Mouse (Mus musculus) ES-E14 (cell line): ENCODE measurements at regions not wholly inside any gene's neighbourhood (a gene's known extent, or its start where the extent isn't known, plus 50 kb on each side); places are given as distances from the start of the nearest gene placed in this dataset.

Experiments
- MAFK ChIP-seq: IDR thresholded peaks from 2 replicates; pipeline ENCODE4 v1.6.1; 2014; ENCODE audit warnings: mild to moderate bottlenecking, low read depth, low read length, inconsistent platforms; ENCODE audit not compliant: insufficient read depth
- ZNF384 ChIP-seq: IDR thresholded peaks from 2 replicates; pipeline ENCODE4 v1.6.1; 2012; ENCODE audit warnings: low read depth, low read length, inconsistent platforms

GRCm38 (mm10) chr1:179864537-179865226 lies 61.2 kb upstream of the Ahctf1 start:
- TF ChIP-seq MAFK (no peak), ZNF384 (no peak)
